Mouse (Mus musculus) hindbrain, embryonic 10.5 days (tissue): ENCODE results near the gene Tubb5. TPM values are rescaled to one million over a fixed set of nuclear protein-coding genes. Genes with fewer than 3 reads are reported as not detected.

Source experiments
- DNase-seq: peaks from one replicate; pipeline ENCODE4 v3.0.0-alpha.2; 2017; ENCODE audit warnings: low spot score
- H3K27ac ChIP-seq: fragments of 300-500 bp; sonication (generic); 2 replicates; pipeline ENCODE4 v1.5.1; 2016; ENCODE audit warnings: mild to moderate bottlenecking, moderate library complexity
- H3K27me3 ChIP-seq: fragments of 300-500 bp; sonication (generic); 2 replicates; pipeline ENCODE4 v1.6.1; 2016; ENCODE audit warnings: mild to moderate bottlenecking; ENCODE audit not compliant: poor library complexity, insufficient read depth, severe bottlenecking
- H3K36me3 ChIP-seq: fragments of 300-500 bp; sonication (generic); 2 replicates; pipeline ENCODE4 v1.6.1; 2016; ENCODE audit warnings: mild to moderate bottlenecking, moderate library complexity
- H3K4me1 ChIP-seq: fragments of 300-500 bp; sonication (generic); replicated peaks from 2 replicates; pipeline ENCODE4 v1.6.1; 2016; ENCODE audit warnings: mild to moderate bottlenecking
- H3K4me3 ChIP-seq: fragments of 300-500 bp; sonication (generic); 2 replicates; pipeline ENCODE4 v1.5.1; 2016; ENCODE audit warnings: mild to moderate bottlenecking, moderate library complexity
- H3K9me3 ChIP-seq: fragments of 300-500 bp; sonication (generic); 2 replicates; pipeline ENCODE4 v1.6.1; 2016; ENCODE audit warnings: mild to moderate bottlenecking, moderate library complexity
- WGBS: fragments of 180-500 bp; shearing (Covaris S2); methylation state at CpG from one replicate; pipeline ENCODE4 v1.1.7; 2016; 5-methylcytosine and 5-hydroxymethylcytosine counted together
- polyA plus RNA-seq: library from polyadenylated mRNA; unstranded; fragments of >200 nt; fragmentation: Nextera tagmentation; extraction: Ambion mirVana; gene quantifications from 2 replicates; pipeline ENCODE4 v1.2.1, GENCODE M21; 2016

Tubb5 gene
- polyA plus RNA-seq, 1 experiment from 2014 or later: 1,655 TPM

- H3K27me3 ChIP-seq: no peaks in the 10 kb centered on the region
- H3K27ac ChIP-seq: no peak overlapping the region
- H3K4me1 ChIP-seq: no peaks in the 10 kb centered on the region
- WGBS: 75% methylated on average over 5 of the region's 5 CpGs
- 0 out of 2 replicates have a peak, but pooled peaks cover 5% of the 10 kb centered on the region for H3K9me3 ChIP-seq
- H3K36me3 ChIP-seq: no peaks in the 10 kb centered on the region
- no peak overlapping the region for H3K4me3 ChIP-seq
- no peak for DNase-seq
Measured at GRCm38 (mm10) chr17:35796835-35797234, 41.3 kb downstream of the Tubb5 start.

- no peak overlapping the region for H3K4me3 ChIP-seq
- H3K36me3 ChIP-seq: no peaks in the 10 kb centered on the region
- no peaks in the 10 kb centered on the region for H3K27me3 ChIP-seq
- 0 out of 2 replicates have a peak, but pooled peaks cover 5% of the 10 kb centered on the region for H3K9me3 ChIP-seq
- no peak for DNase-seq
- no peaks in the 10 kb centered on the region for H3K4me1 ChIP-seq
- WGBS: 84% methylated on average over 6 of the region's 6 CpGs
- H3K27ac ChIP-seq: no peak overlapping the region
Measured at GRCm38 (mm10) chr17:35795656-35796055, 42.5 kb downstream of the Tubb5 start.

- no peak overlapping the region for H3K27ac ChIP-seq
- DNase-seq: no peak
- H3K36me3 ChIP-seq: no peaks in the 10 kb centered on the region
- no peaks in the 10 kb centered on the region for H3K27me3 ChIP-seq
- WGBS: 57% methylated on average over 2 of the region's 2 CpGs
- H3K4me1 ChIP-seq: no peaks in the 10 kb centered on the region
- H3K9me3 ChIP-seq: 0 out of 2 replicates have a peak, but pooled peaks cover 5% of the 10 kb centered on the region
- no peak overlapping the region for H3K4me3 ChIP-seq
Measured at GRCm38 (mm10) chr17:35795099-35795498, 43.0 kb downstream of the Tubb5 start.

- H3K4me1 ChIP-seq: no peaks in the 10 kb centered on the region
- DNase-seq: no peak
- no peak overlapping the region for H3K4me3 ChIP-seq
- WGBS: 85% methylated on average over 2 of the region's 2 CpGs
- no peaks in the 10 kb centered on the region for H3K27me3 ChIP-seq
- H3K36me3 ChIP-seq: no peaks in the 10 kb centered on the region
- H3K27ac ChIP-seq: no peak overlapping the region
- no peaks in the 10 kb centered on the region for H3K9me3 ChIP-seq
Measured at GRCm38 (mm10) chr17:35792837-35793236, 45.3 kb downstream of the Tubb5 start.

- H3K4me3 ChIP-seq: no peak overlapping the region
- no peak overlapping the region for H3K27ac ChIP-seq
- 86% methylated on average over 4 of the region's 4 CpGs for whole genome bisulfite sequencing
- no peaks in the 10 kb centered on the region for H3K27me3 ChIP-seq
- no peak for DNase-seq
- H3K36me3 ChIP-seq: no peaks in the 10 kb centered on the region
- no peaks in the 10 kb centered on the region for H3K9me3 ChIP-seq
- H3K4me1 ChIP-seq: no peaks in the 10 kb centered on the region
Measured at GRCm38 (mm10) chr17:35790933-35791332, 47.2 kb downstream of the Tubb5 start.

- 72% methylated on average over 3 of the region's 3 CpGs for WGBS
- DNase-seq: no peak
- Histone ChIP-seq H3K27ac (no peak overlapping the region), H3K4me1 (no peaks in the 10 kb centered on the region), H3K27me3 (no peaks in the 10 kb centered on the region), H3K9me3 (no peaks in the 10 kb centered on the region), H3K4me3 (no peak overlapping the region), H3K36me3 (no peaks in the 10 kb centered on the region)
Measured at GRCm38 (mm10) chr17:35788025-35788424, 50.1 kb downstream of the Tubb5 start.

GRCm38 (mm10) chr17:35787493-35787892 is 50.6 kb downstream of the Tubb5 start:
- Histone ChIP-seq H3K27me3 (no peaks in the 10 kb centered on the region), H3K4me1 (no peaks in the 10 kb centered on the region), H3K36me3 (no peaks in the 10 kb centered on the region), H3K4me3 (no peak overlapping the region), H3K9me3 (no peaks in the 10 kb centered on the region), H3K27ac (no peak overlapping the region)
- no peak for DNase-seq

GRCm38 (mm10) chr17:35785140-35785539 is 53.0 kb downstream of the Tubb5 start:
- Histone ChIP-seq H3K9me3 (no peaks in the 10 kb centered on the region), H3K36me3 (no peaks in the 10 kb centered on the region), H3K4me3 (no peak overlapping the region), H3K27ac (no peak overlapping the region), H3K27me3 (no peaks in the 10 kb centered on the region), H3K4me1 (no peaks in the 10 kb centered on the region)
- WGBS: 88% methylated on average over 4 of the region's 4 CpGs
- no peak for DNase-seq

GRCm38 (mm10) chr17:35783944-35784343 is 54.2 kb downstream of the Tubb5 start:
- Histone ChIP-seq H3K4me1 (no peaks in the 10 kb centered on the region; the same call in 1 of the 2 replicates), H3K27me3 (no peaks in the 10 kb centered on the region), H3K9me3 (no peaks in the 10 kb centered on the region), H3K4me3 (no peak overlapping the region), H3K36me3 (no peaks in the 10 kb centered on the region), H3K27ac (no peak overlapping the region)
- peak; percentile 10 for DNase-seq
- WGBS: 79% methylated on average over 6 of the region's 6 CpGs

Other genes starting within 250 kb of the Tubb5 start
- gene Sfta2, start 236.8 kb downstream of the Tubb5 start, polyA plus RNA-seq: not detected in 2 replicates
- gene Gm9573, start 211.7 kb downstream of the Tubb5 start, polyA plus RNA-seq: not detected in 2 replicates
- 0.08 and 0.10 TPM in 2 replicates for gene Mucl3, start 194.6 kb downstream of the Tubb5 start, polyA plus RNA-seq
- 16.7 and 17.4 TPM in 2 replicates for gene Vars2, start 170.7 kb downstream of the Tubb5 start, polyA plus RNA-seq
- 45.7 and 56.5 TPM in 2 replicates for gene Gtf2h4, start 164.6 kb downstream of the Tubb5 start, polyA plus RNA-seq
- gene Ddr1, start 133.7 kb downstream of the Tubb5 start, polyA plus RNA-seq: 134 and 184 TPM in 2 replicates
- 3.8 and 4.8 TPM in 2 replicates for gene Ier3, start 16.6 kb downstream of the Tubb5 start, polyA plus RNA-seq
- 58.4 and 63.7 TPM in 2 replicates for gene Flot1, start 15.1 kb downstream of the Tubb5 start, polyA plus RNA-seq
- gene Mdc1, start 3.2 kb upstream of the Tubb5 start, polyA plus RNA-seq: 18.3 and 20.7 TPM in 2 replicates
- gene Nrm, start 23.0 kb upstream of the Tubb5 start, polyA plus RNA-seq: 70.1 and 75.9 TPM in 2 replicates
- 29.6 and 32.2 TPM in 2 replicates for gene Ppp1r18, start 27.3 kb upstream of the Tubb5 start, polyA plus RNA-seq
- gene Dhx16, start 41.5 kb upstream of the Tubb5 start, polyA plus RNA-seq: 53.0 and 58.9 TPM in 2 replicates
- gene 2310061I04Rik, start 59.1 kb upstream of the Tubb5 start, polyA plus RNA-seq: 27.7 and 29.7 TPM in 2 replicates
- gene Atat1, start 71.8 kb upstream of the Tubb5 start, polyA plus RNA-seq: 136 and 227 TPM in 2 replicates
- gene Mrps18b, start 78.1 kb upstream of the Tubb5 start, polyA plus RNA-seq: 75.7 and 88.1 TPM in 2 replicates
- 59.9 and 64.5 TPM in 2 replicates for gene Ppp1r10, start 78.1 kb upstream of the Tubb5 start, polyA plus RNA-seq
- 105 and 116 TPM in 2 replicates for gene Abcf1, start 131.5 kb upstream of the Tubb5 start, polyA plus RNA-seq
- gene Gnl1, start 141.5 kb upstream of the Tubb5 start, polyA plus RNA-seq: 50.5 and 55.2 TPM in 2 replicates
- gene Prr3, start 141.9 kb upstream of the Tubb5 start, polyA plus RNA-seq: 46.1 and 52.0 TPM in 2 replicates
- 4.3 and 4.9 TPM in 2 replicates for gene H2-T24, start 182.3 kb upstream of the Tubb5 start, polyA plus RNA-seq
- 4.0 and 4.2 TPM in 2 replicates for gene H2-T23, start 194.5 kb upstream of the Tubb5 start, polyA plus RNA-seq
- gene H2-T22, start 204.4 kb upstream of the Tubb5 start, polyA plus RNA-seq: 7.4 and 8.9 TPM in 2 replicates
- gene Gm6034, start 204.7 kb upstream of the Tubb5 start, polyA plus RNA-seq: not detected in 2 replicates
- gene Gm11127, start 220.1 kb upstream of the Tubb5 start, polyA plus RNA-seq: not detected in 2 replicates